Comparison of ENCODE assay signal across 7 mouse cellular contexts in genomic region chr10:84438466-84439227, GRCm38 (mm10). TPM values are rescaled to one million over a fixed set of nuclear protein-coding genes. Genes with fewer than 3 reads are reported as not detected.
A peak's percentile ranks its signal among the peaks of the same experiment; 100 is the strongest.
DNase-seq lines count a peak whose midpoint lies in the region; ATAC-seq and TF ChIP-seq lines count a peak whose summit lies in the region.

No protein-coding gene starts in this region.

- H3K9me3 ChIP-seq in lung, embryonic 15.5 days = no peaks in the 10 kb centered on the region
- H3K9me3 ChIP-seq in forebrain, embryonic 12.5 days = no peaks in the 10 kb centered on the region
- H3K9me3 ChIP-seq in limb, embryonic 10.5 days (replicated peaks) = no peaks in the 10 kb centered on the region

- TF ChIP-seq POLR2A in olfactory bulb, adult 2 months (IDR thresholded peaks at IDR 0.05; ENCODE audit: insufficient read depth, low read depth, low read length) = no peak

- peak overlapping the region; percentile 74 for H3K4me3 ChIP-seq in lung, embryonic 15.5 days
- peak overlapping the region; percentile 80 for H3K4me3 ChIP-seq in forebrain, embryonic 12.5 days (replicated peaks)
- peak overlapping the region; percentile 87 for H3K4me3 ChIP-seq in limb, embryonic 10.5 days
- peak overlapping the region; percentile 54 for H3K4me3 ChIP-seq in olfactory bulb, adult 2 months (ENCODE audit: insufficient read depth, low read depth, low read length)

- peaks cover 46% of the 10 kb centered on the region for H3K4me1 ChIP-seq in lung, embryonic 15.5 days
- peaks cover 66% of the 10 kb centered on the region for H3K4me1 ChIP-seq in forebrain, embryonic 12.5 days
- peaks cover 65% of the 10 kb centered on the region for H3K4me1 ChIP-seq in limb, embryonic 10.5 days
- peaks cover 38% of the 10 kb centered on the region for H3K4me1 ChIP-seq in olfactory bulb, adult 2 months (ENCODE audit: control insufficient read depth, insufficient read depth, low read length)

- H3K4me2 ChIP-seq in lung, embryonic 15.5 days = peak overlapping the region; percentile 84
- H3K4me2 ChIP-seq in forebrain, embryonic 12.5 days = peak overlapping the region; percentile 84

- no peaks in the 10 kb centered on the region for H3K27me3 ChIP-seq in lung, embryonic 15.5 days
- H3K27me3 ChIP-seq in forebrain, embryonic 12.5 days = no peaks in the 10 kb centered on the region
- H3K27me3 ChIP-seq in limb, embryonic 10.5 days (ENCODE audit: low read depth, poor library complexity, severe bottlenecking) = peaks cover 15% of the 10 kb centered on the region

- H3K27ac ChIP-seq in lung, embryonic 15.5 days = peak overlapping the region; percentile 54
- H3K27ac ChIP-seq in forebrain, embryonic 12.5 days = peak overlapping the region; percentile 81
- H3K27ac ChIP-seq in limb, embryonic 10.5 days = peak overlapping the region; percentile 56; the same call in 1 of the 2 replicates
- peak overlapping the region; percentile 23; the same call in 1 of the 2 replicates for H3K27ac ChIP-seq in olfactory bulb, adult 2 months (ENCODE audit: insufficient read depth, low read depth, low read length)

- H3K9ac ChIP-seq in lung, embryonic 15.5 days = peak overlapping the region; percentile 97; the same call in 1 of the 2 replicates
- H3K9ac ChIP-seq in forebrain, embryonic 12.5 days = peak overlapping the region; percentile 99

- TF ChIP-seq CTCF in olfactory bulb, adult 2 months (IDR thresholded peaks at IDR 0.05; ENCODE audit: insufficient read depth, low read depth, low read length) = no peak

- WGBS in lung, embryonic 15.5 days = 17% methylated on average over 19 of the region's 19 CpGs
- WGBS in forebrain, embryonic 12.5 days = 44% methylated on average over 19 of the region's 19 CpGs
- 44% methylated on average over 19 of the region's 19 CpGs for WGBS in limb, embryonic 10.5 days
- WGBS in olfactory bulb, adult 2 months = 32% methylated on average over 19 of the region's 19 CpGs

- no peaks in the 10 kb centered on the region for H3K36me3 ChIP-seq in lung, embryonic 15.5 days
- H3K36me3 ChIP-seq in forebrain, embryonic 12.5 days (replicated peaks) = peaks cover 1% of the 10 kb centered on the region; the same call in 1 of the 2 replicates
- no peaks in the 10 kb centered on the region for H3K36me3 ChIP-seq in limb, embryonic 10.5 days

- no peak for DNase-seq in lung, postnatal 36 days
- DNase-seq in limb, embryonic 10.5 days (ENCODE audit: low spot score) = no peak
- no peak for DNase-seq in adrenal gland, postnatal 14 days

- ATAC-seq in lung, embryonic 15.5 days (ENCODE audit: borderline replicate concordance, extremely low read depth, low FRiP score, low TSS enrichment) = no peak
- no peak for ATAC-seq in forebrain, embryonic 12.5 days (ENCODE audit: low FRiP score)
- ATAC-seq in erythroid progenitor cell, adult 5-6 weeks (replicated peaks; ENCODE audit: low FRiP score, poor library complexity, severe bottlenecking) = no peak

RNA-seq across cellular contexts. Expression of gene Nuak1, which starts 1.8 kb away (rescaled TPM):
- 2.0 and 2.6 TPM in 2 replicates for polyA plus RNA-seq in lung, embryonic 15.5 days (2015; fragmentation: Nextera tagmentation; extraction: Ambion mirVana)
- 4.4 and 5.3 TPM in 2 replicates for polyA plus RNA-seq in forebrain, embryonic 12.5 days (2016; fragmentation: Nextera tagmentation; extraction: Ambion mirVana)
- 0.69 and 1.2 TPM in 2 replicates for polyA plus RNA-seq in limb, embryonic 10.5 days (2016; fragmentation: Nextera tagmentation; extraction: Ambion mirVana)
- polyA plus RNA-seq in olfactory bulb, adult 2 months (2012; ENCODE audit: insufficient read depth, insufficient read length, low replicate concordance, missing spikeins) = not detected in 2 replicates
- 2.1 and 4.0 TPM in 2 replicates for total RNA-seq in erythroid progenitor cell, adult 5-6 weeks (2015; ENCODE audit: low replicate concordance)
- 0.64 and 1.4 TPM in 2 replicates for total RNA-seq in erythroid progenitor cell, adult 5-6 weeks (2017; ENCODE audit: low replicate concordance)
- total RNA-seq in adrenal gland, postnatal 14 days (2021) = 7.0 and 9.5 TPM in 2 replicates

Comparison
In these comparisons a context has a peak if more than half of its experiments do, and no peak if none do; other contexts are left out.
1. H3K27ac ChIP-seq: peak in every context shown above with its lines; median percentile 81 in forebrain, embryonic 12.5 days; 56 in limb, embryonic 10.5 days; 54 in lung, embryonic 15.5 days; 23 in olfactory bulb, adult 2 months.